Mouse (Mus musculus) liver, postnatal 0 days (tissue): ENCODE measurements around the gene Map9. TPM values are rescaled to one million over a fixed set of nuclear protein-coding genes. Genes with fewer than 3 reads are reported as not detected.
"Not testable (repeated sequence)": the region's sequence is repeated elsewhere in the genome, so short reads cannot be mapped to it uniquely, and the experiment has no call there.

Source experiments
- ATAC-seq: fragments of 200-750 bp; cut with Nextera tagmentation; 2 replicates; pipeline ENCODE4 v1.8.0; 2017; ENCODE audit warnings: mild to moderate bottlenecking, moderate library complexity
- DNase-seq: peaks from one replicate; pipeline ENCODE4 v3.0.0-alpha.2; 2016
- H3K27ac ChIP-seq: fragments of 300-500 bp; sonication (generic); 2 replicates; pipeline ENCODE4 v1.5.1; 2014; ENCODE audit warnings: antibody characterized with exemption, moderate library complexity, mild to moderate bottlenecking, low read depth
- H3K27me3 ChIP-seq: fragments of 300-500 bp; sonication (generic); 2 replicates; pipeline ENCODE4 v1.6.1; 2014; ENCODE audit warnings: low read length, control low read depth, mixed read lengths; ENCODE audit not compliant: insufficient read depth
- H3K36me3 ChIP-seq: fragments of 300-500 bp; sonication (generic); replicated peaks from 2 replicates; pipeline ENCODE4 v1.6.1; 2014; ENCODE audit warnings: mild to moderate bottlenecking, control low read depth, low read length, moderate library complexity, mixed read lengths; ENCODE audit not compliant: insufficient read depth
- H3K4me1 ChIP-seq: fragments of 300-500 bp; sonication (generic); 2 replicates; pipeline ENCODE4 v1.6.1; 2014; ENCODE audit warnings: antibody characterized with exemption, mild to moderate bottlenecking, control low read depth; ENCODE audit not compliant: insufficient read depth
- H3K4me2 ChIP-seq: fragments of 300-500 bp; sonication (generic); 2 replicates; pipeline ENCODE4 v1.6.1; 2014; ENCODE audit warnings: low read depth, mild to moderate bottlenecking, low read length, moderate library complexity, mixed read lengths
- H3K4me3 ChIP-seq: fragments of 300-500 bp; sonication (generic); 2 replicates; pipeline ENCODE4 v1.5.1; 2014; ENCODE audit warnings: low read depth, low read length
- H3K9ac ChIP-seq: fragments of 300-500 bp; sonication (generic); replicated peaks from 2 replicates; pipeline ENCODE4 v1.6.1; 2014; ENCODE audit warnings: mild to moderate bottlenecking, moderate library complexity
- H3K9me3 ChIP-seq: fragments of 300-500 bp; sonication (generic); 2 replicates; pipeline ENCODE4 v1.6.1; 2016; ENCODE audit warnings: mild to moderate bottlenecking, control low read depth, low read length, mixed read lengths
- CTCF ChIP-seq: sonication (generic); IDR thresholded peaks from 2 replicates; pipeline ENCODE4 v1.5.1; 2016; ENCODE audit warnings: antibody characterized with exemption, low read depth
- EP300 ChIP-seq: IDR thresholded peaks from 2 replicates; pipeline ENCODE4 v1.6.1; 2016; ENCODE audit warnings: antibody characterized with exemption, low read depth, mild to moderate bottlenecking
- WGBS: fragments of 180-500 bp; shearing (Covaris S2); extraction: QIAGEN DNeasy Blood & Tissue Kit; methylation state at CpG from one replicate; pipeline ENCODE4 v1.1.7; 2014; ENCODE audit not compliant: insufficient replicate concordance; 5-methylcytosine and 5-hydroxymethylcytosine counted together
- polyA plus RNA-seq: library from polyadenylated mRNA; unstranded; fragments of >200 nt; fragmentation: Nextera tagmentation; extraction: Ambion mirVana; gene quantifications from 2 replicates; pipeline ENCODE4 v1.2.1, GENCODE M21; 2015

Gene Map9
- polyA plus RNA-seq, 1 experiment from 2014 or later = 0.05 TPM

DNA sequence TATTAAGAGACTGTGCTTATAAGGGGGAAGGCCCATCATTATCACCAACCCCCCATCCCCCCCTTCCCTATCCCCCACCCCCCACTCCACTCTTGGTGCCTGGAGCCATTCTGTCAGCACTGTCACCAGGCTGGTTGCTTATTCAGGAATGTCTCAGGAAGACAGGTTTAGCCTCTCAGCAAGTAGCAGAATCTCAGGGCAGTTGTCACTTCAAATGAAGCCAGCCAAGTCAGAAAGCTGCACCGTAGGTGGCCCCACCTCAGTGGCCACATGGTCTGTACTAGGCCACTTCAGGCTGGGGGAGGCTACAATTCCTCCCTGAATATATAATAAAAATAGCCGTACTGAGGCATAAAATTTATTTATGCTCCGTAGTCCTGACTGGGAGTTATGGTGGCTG, 83.1 kb downstream of the Map9 start:
- Histone ChIP-seq H3K27ac (no peak overlapping the region), H3K4me3 (no peak overlapping the region), H3K9me3 (no peaks in the 10 kb centered on the region), H3K36me3 (no peaks in the 10 kb centered on the region), H3K4me1 (no peaks in the 10 kb centered on the region), H3K9ac (no peak overlapping the region), H3K27me3 (no peaks in the 10 kb centered on the region), H3K4me2 (no peak overlapping the region)
- TF ChIP-seq CTCF (no peak), EP300 (no peak)
- ATAC-seq = no peak
- no peak for DNase-seq
- WGBS = 53% methylated on average over 3 of the region's 3 CpGs

- H3K27ac ChIP-seq, H3K27me3 ChIP-seq, H3K4me2 ChIP-seq, ATAC-seq, H3K36me3 ChIP-seq, DNase-seq, H3K9me3 ChIP-seq, H3K4me3 ChIP-seq, H3K4me1 ChIP-seq, H3K9ac ChIP-seq: not testable (repeated sequence)
These were observed 83.8 kb downstream of the Map9 start for GRCm38 (mm10) chr3:82441601-82442000.

Other genes with a start within 250 kb of the Map9 start
- gene Gucy1a1, start 212.3 kb upstream of the Map9 start, polyA plus RNA-seq = 6.4 and 8.2 TPM in 2 replicates
- not detected in 2 replicates for gene Npy2r, start 190.0 kb downstream of the Map9 start, polyA plus RNA-seq